Mouse (Mus musculus): ENCODE data around the gene Smim11. TPM values are rescaled to one million over a fixed set of nuclear protein-coding genes. Genes with fewer than 3 reads are reported as not detected.

Smim11 gene
- total RNA-seq, 2 experiments from 2014 or later, result 20.2 to 21.4 TPM

Other genes with a start within 250 kb of the Smim11 start
- 10 to 100 TPM; 58.1 to 58.3 TPM for gene Mrps6, start 243.0 kb upstream of the Smim11 start, total RNA-seq (2021)
- not detected for gene Gm49711, start 243.0 kb upstream of the Smim11 start, total RNA-seq (2021)
- 10 to 100 TPM; 38.5 to 40.9 TPM for gene Slc5a3, start 243.0 kb upstream of the Smim11 start, total RNA-seq (2021)
- 1 to 10 TPM in 1 of 2 experiments, not detected in 1; 1.3 TPM for gene Kcne2, start 8.9 kb upstream of the Smim11 start, total RNA-seq (2021)
- gene Fam243, start 20.2 kb downstream of the Smim11 start, total RNA-seq (2021), result not detected
- not detected for gene Kcne1, start 58.2 kb downstream of the Smim11 start, total RNA-seq (2021)
- 10 to 100 TPM; 44.8 to 46.5 TPM for gene Rcan1, start 169.6 kb downstream of the Smim11 start, total RNA-seq (2021)
- gene Clic6, start 184.4 kb downstream of the Smim11 start, total RNA-seq (2021), result 1 to 10 TPM in 1 of 2 experiments, under 1 TPM in 1; 1.00 to 3.7 TPM